Mouse (Mus musculus) megakaryocyte, embryonic 14.5 days (primary cell): ENCODE data around the gene Plppr3. TPM values are rescaled to one million over a fixed set of nuclear protein-coding genes. Genes with fewer than 3 reads are reported as not detected.

Experiments used
- H3K27me3 ChIP-seq: replicated peaks from 2 replicates; pipeline ENCODE3; 2012; ENCODE audit warnings: inconsistent platforms
- H3K36me3 ChIP-seq: replicated peaks from 2 replicates; pipeline ENCODE3; 2012; ENCODE audit warnings: low read length, inconsistent platforms, mixed read lengths
- H3K4me1 ChIP-seq: 2 replicates; pipeline ENCODE4 v1.6.1; 2012; ENCODE audit warnings: inconsistent platforms
- H3K4me3 ChIP-seq: replicated peaks from 2 replicates; pipeline ENCODE3; 2012; ENCODE audit warnings: moderate library complexity, mild to moderate bottlenecking, inconsistent platforms
- H3K9me3 ChIP-seq: 2 replicates; pipeline ENCODE4 v1.6.1; 2012; ENCODE audit warnings: inconsistent platforms
- FLI1 ChIP-seq: IDR thresholded peaks from 2 replicates; pipeline ENCODE4 v1.6.1; 2012; ENCODE audit warnings: low read length, inconsistent platforms, mixed read lengths
- GATA1 ChIP-seq: IDR thresholded peaks from 3 replicates; pipeline ENCODE4 v1.6.1; 2012; ENCODE audit warnings: mixed read lengths, low read length, inconsistent platforms, borderline replicate concordance
- polyA plus RNA-seq: library from polyadenylated mRNA; stranded (reverse); fragments of >175 nt; gene quantifications from 2 replicates; pipeline ENCODE4 v1.2.3, GENCODE M21; 2012; ENCODE audit warnings: low replicate concordance; ENCODE audit not compliant: insufficient read depth

Plppr3 gene
- polyA plus RNA-seq, 1 experiment, result 16.9 TPM

DNA sequence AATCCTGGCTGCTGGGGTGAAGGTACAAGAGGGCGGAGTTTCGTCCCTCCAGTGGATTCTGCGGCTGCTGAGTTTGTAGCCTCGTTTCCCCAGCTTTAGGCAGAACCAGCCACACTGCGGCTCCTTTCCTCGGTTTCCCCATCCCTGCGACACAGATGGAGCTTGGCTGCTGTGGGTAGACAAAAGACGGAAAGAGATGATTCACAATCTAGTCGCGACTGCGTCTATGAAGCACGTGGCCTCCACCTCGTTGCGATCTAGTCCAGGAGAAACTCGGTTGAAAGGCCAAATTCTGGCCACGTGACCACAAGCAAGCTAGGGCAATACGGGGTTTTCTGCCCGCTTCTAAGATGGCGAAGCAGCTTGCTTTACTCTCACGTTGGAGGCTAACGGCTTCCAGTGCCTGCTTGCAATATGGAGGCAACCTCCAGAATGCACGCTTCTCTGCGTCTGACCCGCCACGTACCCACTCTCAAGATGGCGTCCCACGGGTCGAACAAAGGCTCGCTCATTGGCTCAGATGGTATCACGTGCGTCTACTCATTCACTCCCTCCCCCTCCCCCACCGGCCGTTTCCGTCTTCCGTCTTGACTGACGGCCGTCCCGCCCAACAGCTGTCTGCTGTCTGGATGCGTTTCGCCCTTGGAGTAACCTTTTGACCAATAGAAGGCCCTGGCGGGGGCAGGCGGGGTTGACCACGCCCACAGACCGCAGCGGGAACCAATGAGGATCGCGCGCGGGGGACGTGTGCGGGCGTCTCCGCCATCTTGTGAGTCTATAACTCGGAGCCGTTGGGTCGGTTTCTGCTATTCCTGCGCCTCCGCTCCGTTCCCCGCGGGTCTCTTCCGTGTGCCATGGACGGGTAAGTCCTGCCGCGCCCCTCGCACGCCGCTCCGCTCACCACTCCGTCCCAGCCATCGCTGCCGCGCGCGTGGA lies 20.3 kb downstream of the Plppr3 start, which contains the start of gene Ptbp1:
Ptbp1 (plus strand) TSS at position 568 of the 936 bp plus-strand sequence.
- Histone ChIP-seq H3K9me3 (no peaks in the 10 kb centered on the region), H3K27me3 (no peaks in the 10 kb centered on the region), H3K36me3 (peaks cover 34% of the 10 kb centered on the region), H3K4me1 (peaks cover 72% of the 10 kb centered on the region), H3K4me3 (peak within 1 kb of the TSS; percentile 98)
- no peak for TF ChIP-seq FLI1
- no peak for TF ChIP-seq GATA1

DNA sequence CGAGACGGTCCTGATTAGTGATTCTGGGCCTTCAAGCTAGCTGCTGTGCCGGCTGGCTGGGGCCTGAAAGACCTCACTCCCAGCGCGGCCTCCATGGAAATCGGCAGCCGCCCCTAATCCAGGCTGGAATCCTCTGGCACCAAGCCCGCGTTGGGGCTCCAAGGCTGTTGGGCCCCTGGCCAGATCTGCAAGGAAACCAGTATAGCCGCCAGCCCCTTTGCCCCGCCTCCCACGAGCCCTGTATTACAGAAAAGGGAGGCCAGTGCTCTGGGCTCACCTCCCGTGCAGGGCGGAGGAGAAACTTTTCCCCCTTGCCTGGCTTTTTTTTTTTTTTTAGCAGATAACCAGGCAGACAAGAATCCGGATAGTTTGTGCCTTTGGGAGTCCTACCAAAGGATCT lies 21.0 kb downstream of the Plppr3 start:
- TF ChIP-seq FLI1 (no peak), GATA1 (no peak)
- Histone ChIP-seq H3K27me3 (no peaks in the 10 kb centered on the region), H3K4me1 (peaks cover 71% of the 10 kb centered on the region), H3K4me3 (peak overlapping the region; percentile 98), H3K9me3 (no peaks in the 10 kb centered on the region), H3K36me3 (peaks cover 27% of the 10 kb centered on the region)

DNA sequence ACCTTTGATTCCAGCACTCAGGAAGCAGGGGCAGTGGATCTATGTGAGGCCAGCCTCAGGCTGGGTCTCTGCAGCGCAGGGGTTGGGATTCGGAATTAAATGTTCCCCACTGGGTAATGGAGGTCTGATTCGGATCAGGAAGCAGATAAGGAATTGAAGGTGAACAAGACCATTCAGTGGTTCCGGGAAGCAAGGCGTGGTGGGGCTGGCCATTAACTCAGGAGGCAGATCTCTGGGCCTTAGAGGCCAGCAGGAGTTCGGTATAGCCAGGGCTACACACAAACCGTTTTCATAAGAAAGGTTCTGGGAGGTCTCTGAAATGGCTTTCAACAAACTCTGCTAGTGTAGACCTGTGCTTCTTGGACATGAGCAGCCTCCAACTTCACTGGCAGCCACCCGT lies 21.6 kb downstream of the Plppr3 start:
- peaks cover 21% of the 10 kb centered on the region for H3K36me3 ChIP-seq
- peaks cover 65% of the 10 kb centered on the region for H3K4me1 ChIP-seq

DNA sequence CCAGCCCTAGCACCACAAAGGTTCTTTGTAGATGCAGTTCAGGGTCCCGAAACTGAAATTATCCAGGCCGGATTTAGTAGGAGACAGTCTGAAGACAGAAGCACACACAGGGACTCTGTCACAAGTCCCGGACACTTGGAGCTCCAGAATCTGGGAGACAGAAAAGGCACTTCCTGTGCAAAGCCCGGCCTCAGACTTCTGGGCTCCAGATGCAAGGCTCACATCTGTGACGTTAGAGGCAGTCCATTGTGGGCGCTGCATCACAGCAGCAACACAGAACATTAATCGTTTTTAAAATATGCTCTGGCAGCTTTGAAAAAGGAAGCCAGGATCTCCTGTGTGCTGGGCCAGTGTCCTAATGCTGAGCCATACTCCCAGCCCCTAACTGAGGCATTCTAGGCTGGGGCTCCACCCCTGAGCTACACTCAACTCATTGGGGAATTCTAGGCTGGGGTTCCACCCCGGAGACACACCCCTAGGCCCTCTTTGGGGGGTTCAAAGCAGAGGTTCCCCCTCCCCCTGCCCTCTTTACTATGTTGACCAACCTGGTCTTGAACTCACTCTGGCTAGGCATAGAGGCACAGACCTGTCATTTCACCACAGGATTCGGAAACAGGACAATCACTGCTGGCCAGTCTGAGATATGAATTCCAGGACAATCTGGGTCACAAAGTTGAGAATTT lies 22.2 kb downstream of the Plppr3 start:
- H3K4me1 ChIP-seq, result peaks cover 59% of the 10 kb centered on the region
- peak overlapping the region; percentile 98 for H3K4me3 ChIP-seq
- no peaks in the 10 kb centered on the region for H3K9me3 ChIP-seq
- H3K36me3 ChIP-seq, result peaks cover 15% of the 10 kb centered on the region
- H3K27me3 ChIP-seq, result no peaks in the 10 kb centered on the region
- TF ChIP-seq GATA1 (no peak), FLI1 (no peak)

More for the DNA sequence above, 21.6 kb downstream of the Plppr3 start:
- TF ChIP-seq GATA1, result no peak
- TF ChIP-seq FLI1, result no peak
- Histone ChIP-seq H3K27me3 (no peaks in the 10 kb centered on the region), H3K4me3 (peak overlapping the region; percentile 98), H3K9me3 (no peaks in the 10 kb centered on the region)

DNA sequence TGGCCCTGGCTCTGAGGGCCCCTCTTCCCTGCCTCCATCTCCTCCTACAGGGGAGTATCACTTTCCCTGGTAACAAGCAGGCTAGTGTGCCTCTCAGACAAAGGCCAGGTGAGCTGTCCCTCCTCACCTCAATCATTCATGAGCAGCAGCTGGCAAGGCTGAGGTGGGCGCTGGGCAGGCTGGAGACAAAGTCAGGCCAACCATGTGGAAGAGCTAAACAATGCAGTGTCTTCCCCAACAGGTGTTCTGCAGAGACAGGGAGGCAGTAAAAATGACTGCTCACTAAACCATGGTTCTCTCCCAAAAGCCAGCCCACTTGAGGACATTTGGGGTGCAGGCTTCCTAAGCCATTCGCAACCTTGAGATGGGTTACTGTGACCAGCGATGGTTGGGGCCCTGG lies 22.8 kb downstream of the Plppr3 start:
- Histone ChIP-seq H3K4me3 (peak overlapping the region; percentile 98), H3K36me3 (peaks cover 10% of the 10 kb centered on the region), H3K9me3 (no peaks in the 10 kb centered on the region), H3K27me3 (no peaks in the 10 kb centered on the region), H3K4me1 (peaks cover 56% of the 10 kb centered on the region)
- TF ChIP-seq FLI1 (no peak), GATA1 (no peak)

DNA sequence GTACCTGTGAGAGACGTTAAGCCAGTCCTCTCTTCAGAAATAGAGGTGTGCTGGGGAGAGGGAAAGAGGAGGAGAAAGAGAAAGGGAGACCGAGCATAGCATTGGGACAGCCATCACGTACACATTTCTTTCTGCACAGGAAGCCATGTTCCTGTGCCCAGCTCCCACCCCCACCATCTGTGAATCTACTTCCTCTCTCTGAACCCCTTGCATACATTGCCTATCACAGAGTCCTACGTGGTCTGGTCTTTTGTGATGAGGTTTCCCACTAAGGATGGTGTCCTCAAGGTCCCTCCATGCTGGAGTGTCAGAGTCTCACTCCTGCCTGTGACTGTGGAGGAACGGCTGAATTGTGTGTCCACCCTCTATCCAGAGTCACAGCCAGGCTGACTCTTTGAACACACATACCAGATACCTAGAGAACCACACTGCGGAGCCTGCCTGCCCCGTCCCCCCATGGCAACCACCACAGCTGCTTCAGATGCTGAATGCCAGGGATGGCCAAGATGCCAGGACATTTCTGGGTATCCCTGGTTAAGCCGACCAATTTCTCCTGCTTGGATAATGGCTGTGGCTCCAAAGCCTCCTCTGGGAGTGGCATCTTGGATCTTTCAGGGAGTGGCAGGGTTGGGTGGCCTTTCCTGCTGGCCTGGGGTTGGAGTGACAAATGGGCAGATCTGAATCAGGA lies 24.3 kb downstream of the Plppr3 start:
- Histone ChIP-seq H3K4me3 (peak overlapping the region; percentile 78), H3K9me3 (no peaks in the 10 kb centered on the region), H3K36me3 (peaks cover 2% of the 10 kb centered on the region), H3K27me3 (no peaks in the 10 kb centered on the region), H3K4me1 (peaks cover 59% of the 10 kb centered on the region)
- TF ChIP-seq GATA1, result no peak
- TF ChIP-seq FLI1, result no peak

DNA sequence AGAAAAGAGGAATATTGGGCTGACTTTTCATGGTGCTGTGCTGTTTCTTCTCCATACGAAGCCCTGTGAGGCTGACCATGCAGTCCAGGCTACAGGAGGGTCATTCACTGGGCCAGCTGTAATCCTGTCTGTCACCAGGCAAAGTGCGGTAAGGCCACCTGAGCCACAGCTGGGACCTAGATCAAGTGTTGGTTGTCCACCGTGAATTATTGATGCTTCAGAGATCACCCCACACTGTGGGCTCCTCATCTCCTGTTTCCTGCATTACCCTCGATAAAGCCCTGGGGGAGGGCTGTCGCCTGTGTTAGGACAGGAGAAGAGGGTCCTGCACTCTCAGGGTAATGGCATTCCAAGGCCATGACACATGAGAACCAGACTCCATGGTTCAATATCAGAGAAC lies 27.9 kb downstream of the Plppr3 start:
- Histone ChIP-seq H3K9me3 (no peaks in the 10 kb centered on the region), H3K27me3 (no peaks in the 10 kb centered on the region), H3K4me3 (no peak overlapping the region), H3K4me1 (peaks cover 71% of the 10 kb centered on the region), H3K36me3 (peaks cover 2% of the 10 kb centered on the region)
- TF ChIP-seq FLI1, result no peak
- no peak for TF ChIP-seq GATA1

DNA sequence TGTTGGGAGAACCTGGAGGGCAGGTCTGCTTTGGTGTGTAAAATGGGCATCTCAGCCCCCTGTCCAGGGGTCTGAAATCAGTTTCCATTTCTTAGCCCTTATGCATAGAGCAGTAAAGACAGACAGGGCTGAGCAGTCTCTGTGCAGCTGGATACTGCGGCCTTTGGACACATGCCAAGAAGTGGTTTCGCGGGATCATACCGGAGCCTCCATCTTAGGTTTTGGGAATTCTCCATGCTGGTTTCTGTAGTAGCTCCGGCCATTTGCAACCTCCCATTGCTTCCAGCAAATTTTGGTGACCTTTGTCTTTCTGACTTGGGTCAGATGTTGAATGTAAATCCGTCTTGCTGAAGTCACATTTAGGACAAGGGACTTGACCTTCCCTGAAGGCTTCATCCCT lies 31.0 kb downstream of the Plppr3 start:
- no peak overlapping the region for H3K4me3 ChIP-seq
- H3K27me3 ChIP-seq, result no peaks in the 10 kb centered on the region
- no peaks in the 10 kb centered on the region for H3K9me3 ChIP-seq
- TF ChIP-seq GATA1 (no peak), FLI1 (no peak)
- no peaks in the 10 kb centered on the region for H3K36me3 ChIP-seq
- H3K4me1 ChIP-seq, result peaks cover 63% of the 10 kb centered on the region

DNA sequence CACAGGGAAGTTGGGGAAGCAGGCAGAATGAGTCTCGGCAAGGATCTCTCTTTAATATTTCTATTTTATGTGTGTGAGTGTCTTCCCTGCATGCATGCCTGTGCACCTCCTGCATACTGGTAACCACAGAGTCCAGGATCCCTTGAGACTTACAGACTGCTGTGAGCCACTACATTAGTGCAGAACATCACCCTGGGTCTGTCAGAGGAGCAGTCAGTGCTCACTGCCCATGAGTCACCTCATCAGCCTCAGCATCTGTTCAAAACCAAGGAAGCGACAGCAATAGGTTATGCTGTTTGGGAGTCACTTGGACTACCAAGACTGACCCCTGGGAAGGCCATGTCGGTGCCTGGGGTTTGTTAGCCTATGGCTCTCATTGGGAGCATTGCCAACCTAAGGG lies 32.1 kb downstream of the Plppr3 start:
- Histone ChIP-seq H3K27me3 (no peaks in the 10 kb centered on the region), H3K4me1 (peaks cover 75% of the 10 kb centered on the region), H3K9me3 (no peaks in the 10 kb centered on the region), H3K4me3 (peak overlapping the region; percentile 21), H3K36me3 (no peaks in the 10 kb centered on the region)
- TF ChIP-seq GATA1 (no peak), FLI1 (no peak)
